Mouse (Mus musculus) embryonic fibroblast, embryonic 13.5 days (primary cell): ENCODE measurements around the gene 1300017J02Rik. TPM values are rescaled to one million over a fixed set of nuclear protein-coding genes. Genes with fewer than 3 reads are reported as not detected.

Source experiments
- H3K27ac ChIP-seq: 2 replicates; pipeline ENCODE4 v1.5.1; 2012; ENCODE audit warnings: low read length, control low read depth, inconsistent platforms; ENCODE audit not compliant: insufficient read depth
- H3K4me1 ChIP-seq: 2 replicates; pipeline ENCODE4 v1.6.1; 2011; ENCODE audit warnings: low read length; ENCODE audit not compliant: control insufficient read depth, insufficient read depth
- H3K4me3 ChIP-seq: 2 replicates; pipeline ENCODE4 v1.5.1; 2011; ENCODE audit warnings: mild to moderate bottlenecking, control low read depth, low read length; ENCODE audit not compliant: insufficient read depth
- CTCF ChIP-seq: IDR thresholded peaks from 2 replicates; pipeline ENCODE4 v1.5.1; 2011; ENCODE audit warnings: mild to moderate bottlenecking, control low read depth, low read length, moderate library complexity, borderline replicate concordance; ENCODE audit not compliant: insufficient read depth
- POLR2A ChIP-seq: IDR thresholded peaks from 2 replicates; pipeline ENCODE4 v1.6.1; 2011; ENCODE audit warnings: low read depth, mild to moderate bottlenecking, control low read depth, low read length, moderate library complexity
- polyA plus RNA-seq: library from polyadenylated mRNA; stranded (reverse); fragments of >200 nt; gene quantifications from 2 replicates; pipeline ENCODE4 v1.2.4, GENCODE M21; 2011; ENCODE audit warnings: low read depth; ENCODE audit not compliant: missing spikeins, insufficient read length

1300017J02Rik gene
- polyA plus RNA-seq, 1 experiment: not detected

GRCm38 (mm10) chr9:103305332-103306041 is 605 bp upstream of the 1300017J02Rik start:
- Histone ChIP-seq H3K4me1 (no peaks in the 10 kb centered on the region), H3K27ac (no peak overlapping the region), H3K4me3 (peak overlapping the region; percentile 85)
- TF ChIP-seq CTCF (no peak), POLR2A (0 out of 2 replicates have a peak, but pooled peaks have one; percentile 8)

- no peak overlapping the region for H3K4me3 ChIP-seq
- TF ChIP-seq POLR2A: no peak
- 0 out of 2 replicates have a peak, but pooled peaks have one; percentile 11 for TF ChIP-seq CTCF
- no peaks in the 10 kb centered on the region for H3K4me1 ChIP-seq
- H3K27ac ChIP-seq: no peak overlapping the region
These were observed 2.2 kb downstream of the 1300017J02Rik start for GRCm38 (mm10) chr9:103302666-103303065.

DNA sequence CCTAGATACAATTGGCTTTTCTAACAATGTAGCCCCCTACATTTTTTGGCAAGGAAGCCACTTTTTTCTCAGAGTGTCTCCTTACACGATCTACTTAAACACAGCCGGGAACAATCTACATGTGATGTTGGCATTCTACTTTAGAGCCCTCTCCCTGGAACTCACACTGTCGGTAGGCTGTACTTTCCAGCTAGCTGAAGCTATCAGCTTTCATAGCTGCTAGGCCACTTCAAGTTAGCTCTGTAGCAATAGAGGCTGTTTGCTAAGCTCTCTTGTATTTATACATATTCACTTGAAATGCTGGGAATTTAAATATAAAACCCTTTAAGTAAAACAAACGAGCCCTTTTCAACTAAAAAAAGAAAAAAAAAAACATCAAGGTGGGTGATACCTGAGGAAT is 2.6 kb downstream of the 1300017J02Rik start:
- H3K4me3 ChIP-seq: no peak overlapping the region
- no peak for TF ChIP-seq CTCF
- TF ChIP-seq POLR2A: no peak
- no peaks in the 10 kb centered on the region for H3K4me1 ChIP-seq
- no peak overlapping the region for H3K27ac ChIP-seq

GRCm38 (mm10) chr9:103301086-103301485 is 3.8 kb downstream of the 1300017J02Rik start:
- TF ChIP-seq CTCF (no peak), POLR2A (no peak)
- Histone ChIP-seq H3K27ac (no peak overlapping the region), H3K4me3 (no peak overlapping the region), H3K4me1 (no peaks in the 10 kb centered on the region)

GRCm38 (mm10) chr9:103294507-103294906 is 10.4 kb downstream of the 1300017J02Rik start:
- Histone ChIP-seq H3K27ac (no peak overlapping the region), H3K4me1 (no peaks in the 10 kb centered on the region)
- no peak for TF ChIP-seq CTCF
- TF ChIP-seq POLR2A: no peak

GRCm38 (mm10) chr9:103288489-103289180 is 16.2 kb downstream of the 1300017J02Rik start:
- Histone ChIP-seq H3K4me1 (no peaks in the 10 kb centered on the region), H3K4me3 (no peak overlapping the region), H3K27ac (no peak overlapping the region)
- TF ChIP-seq CTCF (no peak), POLR2A (no peak)

More at GRCm38 (mm10) chr9:103294507-103294906, 10.4 kb downstream of the 1300017J02Rik start:
- no peak overlapping the region for H3K4me3 ChIP-seq

DNA sequence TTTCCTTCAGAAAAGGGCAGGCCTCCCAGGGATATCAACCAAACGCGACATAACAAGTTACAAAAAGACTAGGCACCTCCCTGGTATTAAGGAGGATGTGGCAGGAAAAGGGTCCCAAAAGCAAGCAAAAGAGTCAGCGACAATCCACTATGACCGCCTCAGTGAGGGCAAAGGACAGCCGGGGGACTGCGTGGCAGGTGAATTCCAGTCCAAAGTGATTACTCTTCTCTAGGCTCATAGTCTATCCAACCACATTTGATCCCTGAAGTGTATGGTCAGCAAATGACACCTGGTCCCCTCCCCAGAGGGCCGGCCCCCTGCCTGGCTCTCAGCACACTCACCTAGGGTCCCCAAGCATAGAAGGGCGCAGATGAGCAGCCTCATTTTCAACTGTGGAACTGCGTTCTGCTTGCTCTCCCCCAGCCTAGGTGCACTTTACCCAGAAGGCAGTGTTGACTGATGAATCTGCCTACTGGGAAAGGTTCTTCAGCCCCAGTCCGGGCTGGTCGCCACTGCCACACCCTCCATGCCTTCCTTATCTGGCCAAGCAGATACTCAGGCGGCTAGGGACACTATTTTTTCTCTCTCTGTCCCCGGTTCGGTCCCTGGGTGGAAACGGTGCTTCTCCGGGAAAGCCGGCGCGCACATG is 16.9 kb downstream of the 1300017J02Rik start:
- H3K4me3 ChIP-seq: no peak overlapping the region
- TF ChIP-seq POLR2A: no peak
- no peak for TF ChIP-seq CTCF
- no peaks in the 10 kb centered on the region for H3K4me1 ChIP-seq
- H3K27ac ChIP-seq: no peak overlapping the region

DNA sequence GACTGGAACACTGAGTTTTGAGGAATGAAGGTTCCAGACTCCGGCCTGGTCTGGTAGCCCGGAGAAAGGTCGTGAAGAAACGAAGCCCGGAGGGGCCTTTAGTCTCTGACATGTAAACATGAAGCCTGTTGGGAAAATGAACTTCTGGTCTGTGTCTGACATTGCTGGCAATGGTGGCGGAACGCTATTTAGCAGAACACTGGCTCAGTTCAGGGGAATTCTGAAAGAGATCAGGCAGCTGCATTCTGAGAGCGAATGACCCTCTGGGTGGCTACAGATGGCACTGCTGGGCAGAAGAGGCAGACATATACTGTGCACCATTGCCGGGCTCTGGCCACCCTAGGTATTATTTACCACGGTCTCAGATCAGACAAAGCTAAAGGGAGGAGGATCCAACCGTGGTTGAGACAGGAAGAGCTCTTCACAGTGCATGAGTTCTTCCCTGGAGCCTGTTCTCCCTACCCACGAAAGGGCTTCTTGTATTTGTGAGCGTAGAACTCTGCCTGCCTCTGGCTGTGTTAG is 17.9 kb downstream of the 1300017J02Rik start:
- TF ChIP-seq POLR2A (no peak), CTCF (no peak)
- H3K27ac ChIP-seq: no peak overlapping the region
- no peak overlapping the region for H3K4me3 ChIP-seq
- no peaks in the 10 kb centered on the region for H3K4me1 ChIP-seq

DNA sequence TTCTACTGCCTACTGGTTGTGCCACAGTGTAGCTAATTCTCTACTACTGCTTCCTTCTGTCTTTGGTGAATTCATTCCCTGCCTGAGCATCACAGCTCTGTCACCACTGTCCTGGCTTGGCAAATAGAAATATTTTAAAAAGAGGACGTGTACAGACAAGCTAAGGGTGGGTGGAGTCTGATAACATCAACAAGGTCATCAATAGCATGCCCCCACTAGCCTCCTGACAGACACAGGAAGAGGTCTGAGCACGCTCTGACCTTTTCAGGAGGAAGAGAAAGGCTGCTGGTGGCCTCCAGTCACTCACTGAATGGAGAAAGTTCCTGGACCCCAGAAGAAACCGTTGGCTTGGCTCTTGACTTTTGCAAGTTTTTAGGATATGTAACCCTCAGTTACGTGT is 18.5 kb downstream of the 1300017J02Rik start:
- no peaks in the 10 kb centered on the region for H3K4me1 ChIP-seq
- no peak overlapping the region for H3K4me3 ChIP-seq
- H3K27ac ChIP-seq: no peak overlapping the region
- TF ChIP-seq CTCF (no peak), POLR2A (no peak)

DNA sequence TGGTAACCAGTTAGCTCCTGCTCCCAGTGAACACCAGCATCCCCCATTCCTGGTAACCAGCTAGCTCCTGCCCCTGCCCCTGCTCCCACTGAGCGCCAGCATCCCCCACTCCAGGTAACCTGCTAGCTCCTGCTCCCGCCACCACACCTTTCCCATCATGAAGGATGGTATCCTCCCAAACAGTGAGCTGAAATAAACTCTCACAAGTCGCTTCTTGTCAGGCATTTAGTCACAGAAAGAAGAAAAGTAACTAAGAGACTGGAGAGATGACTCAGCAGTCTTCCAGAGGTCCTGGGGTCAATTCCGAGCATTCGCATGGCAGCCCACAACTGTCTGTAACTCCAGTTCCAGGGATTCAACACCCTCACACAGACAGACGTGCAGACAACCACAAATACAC is 28.0 kb downstream of the 1300017J02Rik start:
- Histone ChIP-seq H3K4me1 (no peaks in the 10 kb centered on the region), H3K4me3 (no peak overlapping the region), H3K27ac (no peak overlapping the region)
- TF ChIP-seq POLR2A (no peak), CTCF (no peak)
